Mouse (Mus musculus) spleen, postnatal 36 days (tissue): ENCODE measurements around the gene Scarf1.

Source experiments
- DNase-seq, 2 experiments: peaks; one replicate each; pipeline ENCODE4 v3.0.0; 2022; ENCODE audit warnings: low spot score in 2 of 2, mixed read lengths in 1 of 2

Gene Scarf1

DNA sequence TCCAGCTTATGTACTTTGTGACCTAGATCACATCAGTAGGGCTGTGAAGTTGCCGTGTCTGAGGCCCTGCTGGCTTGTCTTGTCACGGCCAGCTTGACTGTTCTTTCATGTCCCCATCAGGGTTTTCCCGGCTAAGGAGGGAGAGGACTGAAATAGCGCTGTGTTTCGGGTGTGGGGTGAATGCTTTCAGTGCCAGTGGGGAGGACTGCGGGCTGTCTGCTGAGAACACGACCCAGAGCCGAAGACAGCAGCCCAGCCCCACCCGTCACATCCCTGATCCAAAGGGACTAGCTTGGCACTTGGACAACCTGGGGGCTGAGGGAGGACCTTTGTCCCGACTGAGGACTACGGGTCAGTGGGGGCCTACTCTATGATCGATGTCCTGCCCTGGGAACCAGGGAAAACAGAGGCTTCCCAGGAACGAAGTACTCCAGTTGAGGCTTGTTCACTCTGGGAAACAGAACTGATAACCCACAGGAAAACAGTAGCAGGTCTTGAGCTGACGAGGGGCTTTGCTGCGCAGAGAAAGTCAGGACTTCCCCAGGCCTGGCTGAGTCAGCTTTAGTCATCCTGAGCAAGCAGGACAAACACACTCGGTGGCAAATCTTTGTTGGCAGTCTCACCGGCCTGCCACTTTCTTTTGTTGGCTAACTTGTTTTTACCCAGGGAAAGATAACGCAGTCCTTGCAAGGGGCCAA, 50.7 kb downstream of the Scarf1 start:
- no peak for DNase-seq

- no peak for DNase-seq
Observed at GRCm38 (mm10) chr11:75565849-75566248, 52.5 kb downstream of the Scarf1 start.

- DNase-seq: no peak
Observed at GRCm38 (mm10) chr11:75566276-75567196, 53.2 kb downstream of the Scarf1 start.

DNA sequence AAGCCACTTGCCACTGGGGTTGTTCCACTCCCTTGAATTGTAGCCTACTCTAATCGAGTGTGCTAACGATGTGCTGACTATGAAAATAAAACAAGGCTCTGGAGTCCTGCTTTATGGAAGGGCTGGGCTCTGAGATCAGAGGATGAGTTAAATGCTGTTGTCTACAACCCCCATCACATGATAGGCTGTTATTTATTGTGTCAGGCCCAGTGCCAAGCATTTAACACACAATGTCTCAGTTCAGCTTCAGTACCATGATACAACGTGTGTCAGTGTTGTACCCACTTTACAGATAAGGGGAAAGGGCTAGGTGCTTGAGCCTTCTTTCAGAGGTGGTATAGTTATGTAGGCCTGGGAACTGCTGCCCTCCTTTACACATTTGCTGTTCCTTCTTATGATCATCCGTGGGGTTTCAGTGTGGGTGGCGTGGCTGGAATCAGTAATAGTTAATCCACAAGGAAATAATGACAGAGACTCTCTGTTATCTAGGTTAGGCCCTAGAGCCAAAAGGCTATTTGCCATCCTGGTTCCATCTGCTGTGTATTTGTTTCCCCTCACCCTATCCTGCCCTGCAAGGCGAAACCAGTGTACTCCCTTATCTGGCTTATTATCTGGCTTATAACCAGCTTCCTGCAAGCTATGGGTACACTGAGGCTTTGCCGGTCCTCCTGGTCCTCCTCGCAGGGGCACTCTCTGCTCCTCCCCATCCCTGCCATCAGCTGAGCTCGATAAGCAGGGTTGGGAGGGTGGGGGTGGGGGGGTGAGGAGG, 54.2 kb downstream of the Scarf1 start:
- DNase-seq: no peak

DNA sequence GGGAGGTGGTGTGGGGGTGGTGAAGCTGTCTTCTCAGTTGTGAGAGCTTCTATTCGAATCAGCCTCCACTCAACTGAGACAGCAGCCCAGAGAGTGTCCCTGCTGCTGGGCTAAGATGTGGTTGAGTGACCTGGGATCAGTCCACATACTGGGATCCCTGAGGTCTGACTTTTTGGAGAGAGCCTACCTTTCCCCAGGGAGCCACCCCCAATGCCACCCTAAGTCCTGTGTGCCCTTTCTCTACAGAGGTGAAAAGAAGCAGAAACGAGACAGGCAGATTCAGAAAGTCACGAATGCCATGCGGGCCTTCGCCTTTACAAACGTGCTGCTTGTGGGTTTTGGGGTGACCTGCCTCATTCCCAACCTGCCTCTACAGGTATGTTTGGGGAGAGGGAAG, 54.8 kb downstream of the Scarf1 start:
- no peak for DNase-seq

GRCm38 (mm10) chr11:75568962-75569361, 55.6 kb downstream of the Scarf1 start:
- DNase-seq: no peak

DNA sequence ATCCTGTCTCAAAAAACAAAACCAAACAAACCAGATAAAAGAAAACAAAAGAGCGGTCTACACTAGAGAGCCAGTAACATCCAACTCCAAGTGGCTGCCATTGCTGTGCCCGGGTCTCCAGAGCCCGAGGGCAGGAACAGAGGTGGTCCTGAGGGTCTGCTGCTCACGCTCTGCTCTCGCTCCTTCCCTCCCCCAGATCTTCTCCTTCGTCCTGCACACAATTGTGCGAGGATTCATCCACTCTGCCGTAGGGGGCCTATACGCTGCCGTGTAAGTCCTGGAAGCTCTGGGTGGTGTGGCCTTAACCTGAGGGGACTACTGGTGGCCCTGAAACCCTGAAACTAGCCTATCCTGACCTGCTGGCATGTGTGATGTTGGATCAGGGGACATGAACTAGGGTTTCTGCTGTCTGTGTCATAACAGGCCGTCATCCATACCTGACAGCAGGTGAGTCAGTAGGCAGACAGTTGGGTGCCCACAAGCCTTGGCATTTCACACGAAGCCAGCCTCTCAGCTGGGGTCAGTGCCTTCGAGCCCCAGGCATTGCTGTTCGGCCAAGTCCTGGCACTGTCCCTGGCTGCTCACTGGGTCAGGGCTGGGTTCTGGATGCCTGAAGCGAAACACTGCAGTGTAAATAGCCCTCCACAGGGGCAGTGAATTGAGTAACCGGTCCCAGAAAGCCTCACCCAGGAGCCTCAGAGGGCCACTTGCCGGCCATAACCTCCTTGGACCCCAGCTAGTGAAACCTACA, 57.2 kb downstream of the Scarf1 start:
- no peak for DNase-seq

DNA sequence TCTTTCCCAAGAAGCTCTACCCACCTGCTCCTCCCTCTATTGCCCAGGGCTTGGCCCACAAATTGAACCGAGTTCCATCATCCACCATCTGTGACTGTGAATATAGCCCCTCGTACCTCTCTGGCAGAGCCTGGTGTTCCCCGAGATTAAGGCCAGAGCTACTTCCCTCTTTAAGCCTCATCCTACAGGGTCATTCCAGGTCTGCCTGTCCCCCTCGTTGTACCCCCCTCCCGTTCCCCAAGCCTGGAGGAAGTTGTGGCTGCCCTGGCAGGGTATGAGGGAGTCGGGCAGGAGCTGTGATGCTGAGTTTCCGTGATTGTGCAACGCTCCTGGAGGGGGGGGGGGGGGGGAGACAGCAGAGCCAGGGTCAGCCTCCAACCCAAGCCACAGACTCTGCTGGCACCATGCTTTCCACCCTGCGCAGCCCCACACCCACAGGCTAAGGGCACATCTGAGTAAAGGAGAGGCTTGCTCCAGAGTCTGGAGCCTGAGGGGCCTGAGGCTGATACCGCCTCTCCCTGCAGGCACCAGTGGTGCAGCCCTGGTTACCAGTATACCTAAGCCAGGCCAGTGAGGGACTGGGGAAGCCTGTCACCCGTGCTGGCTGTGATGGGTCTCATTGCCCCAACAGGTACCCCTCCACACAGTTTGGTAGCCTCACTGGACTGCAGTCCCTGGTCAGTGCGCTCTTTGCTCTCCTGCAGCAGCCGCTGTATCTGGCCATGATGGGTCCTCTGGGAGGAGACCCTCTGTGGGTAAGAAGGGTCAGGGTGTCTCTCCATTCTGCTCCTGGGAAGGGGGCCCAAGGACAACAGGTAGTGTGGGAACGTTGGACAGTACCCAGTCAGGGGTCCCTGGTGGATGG, 58.0 kb downstream of the Scarf1 start:
- peak in 1 of 2 experiments; percentile 43 for DNase-seq

DNA sequence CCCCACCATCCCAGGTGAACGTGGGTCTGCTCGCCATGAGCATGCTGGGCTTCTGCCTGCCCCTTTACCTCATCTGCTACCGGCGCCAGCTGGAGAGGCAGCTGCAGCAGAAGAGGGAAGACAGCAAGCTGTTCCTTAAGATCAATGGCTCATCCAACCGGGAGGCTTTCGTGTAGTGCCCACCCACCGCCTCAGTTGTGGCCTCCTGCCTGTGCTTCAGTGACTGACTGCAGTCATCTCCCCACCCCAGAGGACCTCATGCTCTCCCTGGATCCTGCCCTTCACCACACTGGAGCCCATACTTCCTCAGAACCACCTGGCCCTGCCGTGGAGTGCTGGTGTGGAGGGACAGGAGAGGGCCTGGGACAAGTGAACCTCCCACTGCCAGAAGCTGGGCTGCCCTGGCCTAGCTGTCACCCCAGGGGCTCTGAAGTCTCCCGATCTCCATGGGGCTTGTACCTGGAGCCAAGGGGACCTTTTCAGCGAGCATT, 59.0 kb downstream of the Scarf1 start:
- no peak for DNase-seq

DNA sequence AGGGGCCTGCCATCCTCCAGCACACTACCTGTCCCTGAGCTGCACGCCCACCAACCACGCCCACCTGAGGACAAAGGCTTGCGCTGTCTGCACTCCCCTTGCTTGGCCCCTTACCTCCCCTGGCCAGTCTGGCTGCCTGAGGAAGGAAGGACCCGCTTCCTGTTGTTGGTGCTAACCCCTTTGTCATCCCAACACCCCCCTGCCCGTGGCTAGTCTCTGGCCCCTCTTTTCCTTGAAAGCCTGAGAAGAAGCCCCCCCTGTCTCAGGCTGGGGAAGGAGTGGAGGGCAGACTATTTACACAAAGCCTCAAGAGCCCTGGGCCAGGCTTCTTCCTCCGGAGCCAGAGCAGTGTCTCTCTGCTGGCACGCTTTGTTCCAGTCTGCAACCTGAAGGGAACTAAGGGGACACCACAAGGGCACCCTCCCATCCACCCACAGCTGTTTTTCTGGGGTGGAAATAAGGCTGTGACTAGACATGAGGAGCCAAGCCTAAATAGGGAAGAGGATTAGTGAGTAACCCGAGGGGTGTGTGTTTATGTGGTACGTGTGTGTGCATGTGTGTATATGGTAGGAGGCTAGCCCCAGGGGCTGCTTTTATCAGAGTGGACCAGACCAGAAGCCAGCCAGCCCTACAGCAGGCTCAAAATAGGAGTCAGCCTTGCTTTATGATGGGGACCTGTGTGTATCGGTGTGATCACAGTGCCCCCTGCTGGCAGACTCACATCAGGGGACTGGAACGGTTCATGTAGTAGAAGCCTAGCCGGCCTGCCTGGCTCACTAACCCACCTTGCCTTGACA, 59.7 kb downstream of the Scarf1 start:
- peak; percentile 85 to 91 for DNase-seq

GRCm38 (mm10) chr11:75574378-75575123, 61.2 kb downstream of the Scarf1 start:
- no peak for DNase-seq

- peak; percentile 31 to 51 for DNase-seq
Observed at GRCm38 (mm10) chr11:75575560-75576123, 62.3 kb downstream of the Scarf1 start.
